Mouse (Mus musculus) forebrain, postnatal 0 days (tissue): ENCODE results near the gene Pla2g6. TPM values are rescaled to one million over a fixed set of nuclear protein-coding genes. Genes with fewer than 3 reads are reported as not detected.

ENCODE experiments used
- ATAC-seq: fragments of 200-750 bp; cut with Nextera tagmentation; 2 replicates; pipeline ENCODE4 v1.8.0; 2017; ENCODE audit warnings: mild to moderate bottlenecking, moderate library complexity
- DNase-seq: peaks from one replicate; pipeline ENCODE4 v3.0.0-alpha.2; 2015
- H3K27ac ChIP-seq: fragments of 300-500 bp; sonication (generic); 2 replicates; pipeline ENCODE4 v1.5.1; 2014; ENCODE audit warnings: low read depth, mild to moderate bottlenecking, antibody characterized with exemption, low read length, moderate library complexity, mixed read lengths
- H3K27me3 ChIP-seq: fragments of 300-500 bp; sonication (generic); 2 replicates; pipeline ENCODE4 v1.6.1; 2014; ENCODE audit warnings: mild to moderate bottlenecking, low read length, mixed read lengths; ENCODE audit not compliant: insufficient read depth
- H3K36me3 ChIP-seq: fragments of 300-500 bp; sonication (generic); 2 replicates; pipeline ENCODE4 v1.6.1; 2014; ENCODE audit warnings: mild to moderate bottlenecking, moderate library complexity; ENCODE audit not compliant: insufficient read depth
- H3K4me1 ChIP-seq: fragments of 300-500 bp; sonication (generic); 2 replicates; pipeline ENCODE4 v1.6.1; 2014; ENCODE audit warnings: antibody characterized with exemption; ENCODE audit not compliant: insufficient read depth
- H3K4me2 ChIP-seq: fragments of 300-500 bp; sonication (generic); 2 replicates; pipeline ENCODE4 v1.6.1; 2014; ENCODE audit warnings: low read depth, mild to moderate bottlenecking, moderate library complexity
- H3K4me3 ChIP-seq: fragments of 300-500 bp; sonication (generic); 2 replicates; pipeline ENCODE4 v1.5.1; 2014; ENCODE audit warnings: low read depth, low read length, mixed read lengths
- H3K9ac ChIP-seq: fragments of 300-500 bp; sonication (generic); 2 replicates; pipeline ENCODE4 v1.6.1; 2014; ENCODE audit warnings: mild to moderate bottlenecking
- H3K9me3 ChIP-seq: fragments of 300-500 bp; sonication (generic); 2 replicates; pipeline ENCODE4 v1.6.1; 2016; ENCODE audit warnings: low read length
- CTCF ChIP-seq: sonication (generic); IDR thresholded peaks from 2 replicates; pipeline ENCODE4 v1.5.1; 2016; ENCODE audit warnings: antibody characterized with exemption, control low read depth, low read depth
- WGBS: fragments of 180-500 bp; shearing (Covaris S2); extraction: QIAGEN DNeasy Blood & Tissue Kit; methylation state at CpG from one replicate; pipeline ENCODE4 v1.1.7; 2014; 5-methylcytosine and 5-hydroxymethylcytosine counted together
- polyA plus RNA-seq: library from polyadenylated mRNA; unstranded; fragments of >200 nt; fragmentation: Nextera tagmentation; extraction: Ambion mirVana; gene quantifications from 2 replicates; pipeline ENCODE4 v1.2.1, GENCODE M21; 2015
- total RNA-seq: library from RNA; depleted of rRNA; stranded (reverse); fragments of >200 nt; gene quantifications from 2 replicates; pipeline ENCODE4 v1.2.3, GENCODE M21; 2014

Gene Pla2g6
- total and polyA plus RNA-seq, 2 experiments from 2014 or later = 15.2 to 31.1 TPM

GRCm38 (mm10) chr15:79357974-79358690 is 29.9 kb upstream of the Pla2g6 start:
- Histone ChIP-seq H3K4me2 (peak overlapping the region; percentile 95), H3K4me1 (0 out of 2 replicates have a peak, but pooled peaks cover 9% of the 10 kb centered on the region), H3K9me3 (no peaks in the 10 kb centered on the region), H3K36me3 (peaks cover 22% of the 10 kb centered on the region), H3K27me3 (no peaks in the 10 kb centered on the region), H3K9ac (no peak overlapping the region), H3K27ac (no peak overlapping the region), H3K4me3 (peak overlapping the region; percentile 39; the same call in 1 of the 2 replicates)
- TF ChIP-seq CTCF = no peak
- WGBS = 37% methylated on average over 12 of the region's 12 CpGs
- ATAC-seq (no peak), DNase-seq (no peak)

DNA sequence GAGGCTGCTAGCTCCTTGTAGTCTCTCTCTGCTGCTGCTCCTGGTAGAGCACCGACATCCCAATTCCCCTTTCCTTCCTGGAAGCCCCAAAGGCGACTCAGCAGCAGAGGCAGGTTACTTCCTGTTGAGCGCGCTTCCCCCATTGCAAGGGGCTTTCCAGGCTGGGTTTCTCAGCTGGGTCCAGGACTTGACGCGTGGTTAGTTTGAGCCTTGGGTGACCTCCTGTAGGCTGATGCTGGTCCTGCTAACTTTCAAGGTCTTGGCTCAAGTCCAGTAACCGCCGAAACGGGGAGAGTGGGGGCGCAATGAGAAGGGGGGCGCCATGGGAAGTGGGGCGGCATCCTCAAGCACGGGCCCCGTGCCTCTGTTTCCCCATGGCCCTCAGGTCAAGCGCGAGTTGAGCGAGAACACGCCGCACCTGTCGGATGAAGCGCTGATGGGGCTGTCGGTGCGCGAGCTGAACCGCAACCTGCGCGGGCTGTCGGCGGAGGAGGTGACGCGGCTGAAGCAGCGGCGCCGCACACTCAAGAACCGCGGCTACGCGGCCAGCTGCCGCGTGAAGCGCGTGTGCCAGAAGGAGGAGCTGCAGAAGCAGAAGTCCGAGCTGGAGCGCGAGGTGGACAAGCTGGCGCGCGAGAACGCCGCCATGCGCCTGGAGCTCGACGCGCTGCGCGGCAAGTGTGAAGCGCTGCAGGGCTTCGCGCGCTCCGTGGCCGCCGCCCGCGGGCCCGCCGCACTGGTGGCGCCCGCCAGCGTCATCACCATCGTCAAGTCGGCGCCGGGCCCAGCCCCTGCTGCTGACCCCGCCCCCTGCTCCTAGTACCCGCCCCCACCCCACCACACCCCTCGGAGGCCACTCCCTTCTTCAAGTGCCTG is 29.1 kb upstream of the Pla2g6 start:
- Histone ChIP-seq H3K36me3 (peaks cover 14% of the 10 kb centered on the region), H3K27ac (peak overlapping the region; percentile 15; the same call in 1 of the 2 replicates), H3K4me2 (peak overlapping the region; percentile 95), H3K4me1 (0 out of 2 replicates have a peak, but pooled peaks cover 9% of the 10 kb centered on the region), H3K4me3 (peak overlapping the region; percentile 39), H3K9ac (peak overlapping the region; percentile 53), H3K27me3 (no peaks in the 10 kb centered on the region), H3K9me3 (no peaks in the 10 kb centered on the region)
- DNase-seq (peak; percentile 81), ATAC-seq (peak; percentile 85)
- peak; percentile 29; the same call in 1 of the 2 replicates for TF ChIP-seq CTCF
- WGBS = under 1% methylated on average over 66 of the region's 77 CpGs

GRCm38 (mm10) chr15:79356481-79356880 is 28.3 kb upstream of the Pla2g6 start:
- no peak overlapping the region for H3K9ac ChIP-seq
- H3K9me3 ChIP-seq = no peaks in the 10 kb centered on the region
- TF ChIP-seq CTCF = no peak
- no peak overlapping the region for H3K27ac ChIP-seq
- no peaks in the 10 kb centered on the region for H3K27me3 ChIP-seq
- H3K4me2 ChIP-seq = peak overlapping the region; percentile 95
- DNase-seq = no peak
- H3K4me3 ChIP-seq = 0 out of 2 replicates have a peak overlapping the region, but pooled peaks have one; percentile 39
- no peak for ATAC-seq
- 0 out of 2 replicates have a peak, but pooled peaks cover 9% of the 10 kb centered on the region for H3K4me1 ChIP-seq
- WGBS = 90% methylated on average over 8 of the region's 8 CpGs
- peaks cover 7% of the 10 kb centered on the region; the same call in 1 of the 2 replicates for H3K36me3 ChIP-seq

DNA sequence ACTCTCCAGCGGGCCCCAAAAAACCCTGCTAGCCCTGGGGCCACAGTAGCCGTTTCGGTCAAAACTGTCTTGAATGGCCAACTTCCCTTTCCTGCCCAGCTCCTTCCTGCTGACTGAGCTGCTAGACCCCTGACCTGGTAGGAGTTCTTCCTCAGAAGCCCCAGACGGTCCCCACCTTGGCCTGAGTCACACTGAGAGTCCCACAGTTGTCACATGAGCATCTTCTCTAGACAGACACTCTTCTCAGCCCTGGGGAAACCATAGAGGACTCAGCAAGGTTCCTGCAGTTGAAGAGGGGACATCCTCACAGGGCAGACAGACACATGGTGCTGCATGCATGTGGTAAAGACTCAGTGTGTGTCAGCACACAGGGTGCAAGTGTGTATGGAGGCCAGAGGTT is 26.4 kb upstream of the Pla2g6 start:
- no peak overlapping the region for H3K4me2 ChIP-seq
- no peak overlapping the region for H3K4me3 ChIP-seq
- no peak for TF ChIP-seq CTCF
- no peaks in the 10 kb centered on the region for H3K9me3 ChIP-seq
- 0 out of 2 replicates have a peak, but pooled peaks cover 9% of the 10 kb centered on the region for H3K4me1 ChIP-seq
- H3K9ac ChIP-seq = no peak overlapping the region
- H3K36me3 ChIP-seq = no peaks in the 10 kb centered on the region
- ATAC-seq (no peak), DNase-seq (no peak)
- 84% methylated on average over 4 of the region's 4 CpGs for WGBS
- no peak overlapping the region for H3K27ac ChIP-seq
- H3K27me3 ChIP-seq = no peaks in the 10 kb centered on the region

DNA sequence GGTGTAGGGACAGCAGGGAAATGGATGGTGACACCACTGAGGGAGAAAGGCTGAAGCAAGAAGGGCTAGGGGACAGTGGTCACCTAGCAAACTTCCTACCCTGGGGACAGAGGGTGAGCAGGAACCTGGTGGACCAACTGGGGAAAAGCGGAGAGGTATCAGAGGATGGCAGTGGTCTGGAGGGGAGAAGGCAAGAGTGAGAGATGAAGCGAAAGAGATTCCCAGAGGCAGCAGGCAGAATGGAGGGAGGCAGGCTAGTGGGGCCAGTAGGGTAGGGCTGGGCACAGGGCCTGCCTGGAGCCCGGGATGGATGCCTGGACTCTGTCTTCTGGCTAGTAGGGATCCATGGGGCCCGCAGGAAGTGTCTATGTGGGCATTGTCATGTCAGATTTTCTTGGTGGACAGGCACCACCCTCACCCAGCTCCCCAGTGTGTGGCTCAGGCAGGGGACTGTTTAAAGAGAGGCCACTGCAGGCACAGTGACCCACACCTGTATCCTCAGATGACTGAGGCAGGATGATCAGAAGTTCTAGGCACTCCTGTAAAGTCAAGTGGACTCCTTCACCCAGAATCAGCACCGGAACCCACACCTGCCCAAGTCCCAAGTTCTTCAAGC is 25.6 kb upstream of the Pla2g6 start:
- Histone ChIP-seq H3K9ac (no peak overlapping the region), H3K27me3 (no peaks in the 10 kb centered on the region), H3K4me3 (no peak overlapping the region), H3K4me2 (no peak overlapping the region), H3K27ac (no peak overlapping the region), H3K4me1 (0 out of 2 replicates have a peak, but pooled peaks cover 9% of the 10 kb centered on the region), H3K36me3 (no peaks in the 10 kb centered on the region), H3K9me3 (no peaks in the 10 kb centered on the region)
- ATAC-seq (no peak), DNase-seq (no peak)
- 92% methylated on average over 5 of the region's 5 CpGs for WGBS
- TF ChIP-seq CTCF = no peak

DNA sequence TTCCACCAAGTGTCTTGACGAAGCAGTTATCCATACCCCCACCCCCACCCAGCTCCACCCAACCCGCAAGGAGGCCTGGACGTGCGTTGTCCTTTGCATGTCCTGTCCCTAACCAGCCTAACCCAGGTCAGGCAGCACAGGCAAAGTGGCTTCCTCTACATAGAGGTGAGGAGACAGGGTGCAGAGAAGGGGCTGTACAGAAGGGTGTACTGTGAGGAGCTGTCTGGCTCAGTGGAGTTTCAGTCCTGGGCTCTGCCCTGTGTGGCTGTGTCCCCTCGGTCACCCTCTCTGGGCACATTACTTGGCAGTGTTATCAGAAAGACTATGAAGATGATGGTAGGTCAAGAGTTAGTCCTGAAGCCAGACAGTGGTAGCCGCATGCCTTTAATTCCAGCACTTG is 24.3 kb upstream of the Pla2g6 start:
- DNase-seq (no peak), ATAC-seq (no peak)
- WGBS = 85% methylated on average over 6 of the region's 6 CpGs
- Histone ChIP-seq H3K27me3 (no peaks in the 10 kb centered on the region), H3K4me3 (no peak overlapping the region), H3K4me2 (no peak overlapping the region), H3K9ac (no peak overlapping the region), H3K27ac (no peak overlapping the region), H3K9me3 (no peaks in the 10 kb centered on the region), H3K36me3 (no peaks in the 10 kb centered on the region), H3K4me1 (0 out of 2 replicates have a peak, but pooled peaks cover 9% of the 10 kb centered on the region)
- TF ChIP-seq CTCF = no peak
